Mouse (Mus musculus) fibroblast of lung, adult 2 months (primary cell): ENCODE measurements at regions not wholly inside any gene's neighbourhood (a gene's known extent, or its start where the extent isn't known, plus 50 kb on each side); places are given as distances from the start of the nearest gene placed in this dataset.

Experiments
- DNase-seq: peaks from one replicate; pipeline ENCODE4 v3.0.0-alpha.2; 2011; ENCODE audit warnings: low read depth

DNA sequence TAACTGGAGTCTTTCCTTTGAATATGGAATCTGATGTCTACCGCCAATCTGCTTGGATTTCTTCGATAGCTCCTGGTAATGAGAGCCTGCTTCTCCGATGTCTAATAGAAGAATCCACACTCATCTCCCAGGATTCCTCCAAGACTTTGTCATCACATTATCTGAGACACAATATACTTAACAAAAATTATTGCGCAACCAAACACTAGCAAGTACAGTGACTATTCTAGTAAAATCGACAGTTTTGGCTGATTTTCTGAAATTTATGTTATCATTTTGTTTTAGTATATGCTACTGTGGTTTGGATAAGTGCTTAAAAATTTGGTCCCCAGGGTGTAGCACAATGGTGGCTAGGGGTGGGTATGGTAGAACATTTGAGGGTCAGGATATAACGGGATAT, 266.5 kb downstream of the Gm5447 start:
- no peak for DNase-seq

DNA sequence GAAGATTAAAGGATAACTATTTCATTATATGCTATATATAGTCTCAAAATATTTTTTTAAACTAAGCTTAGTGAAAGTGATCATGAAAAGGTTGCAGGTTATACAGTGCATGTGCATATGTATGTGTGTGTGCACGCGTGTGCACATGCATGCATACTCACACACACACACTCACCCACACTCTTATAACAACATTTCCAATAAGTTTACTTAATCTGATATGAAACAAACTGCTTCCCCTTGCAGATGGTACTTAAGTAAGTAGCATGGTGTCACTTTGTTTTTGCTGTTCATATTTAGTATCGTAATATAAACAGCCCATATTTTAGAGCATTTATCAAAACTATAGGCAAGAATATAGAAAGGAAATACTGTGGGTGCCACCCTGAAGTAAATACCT, 275.0 kb downstream of the Gm5447 start:
- DNase-seq = no peak

GRCm38 (mm10) chr13:31249525-31249924, 275.5 kb downstream of the Gm5447 start:
- DNase-seq = no peak

DNA sequence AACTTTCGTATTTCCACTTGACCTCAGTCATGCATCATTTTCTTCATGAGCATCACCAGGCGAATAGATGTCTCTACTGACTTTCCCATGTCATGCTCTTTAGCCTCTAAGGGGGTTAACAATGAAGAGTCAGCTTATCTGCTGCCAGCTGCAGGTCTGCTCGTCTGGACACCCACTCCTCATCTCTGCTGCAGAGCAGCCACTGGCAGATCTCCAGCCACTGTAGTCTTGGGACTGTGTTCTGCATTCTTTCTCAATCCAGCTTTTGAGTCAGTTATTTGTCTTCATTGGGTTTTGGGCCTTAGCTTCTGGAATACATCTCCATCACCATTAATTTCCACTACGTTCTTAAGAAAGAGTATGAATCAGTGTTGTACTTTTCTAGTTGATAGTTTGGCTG, 280.0 kb downstream of the Gm5447 start:
- no peak for DNase-seq

DNA sequence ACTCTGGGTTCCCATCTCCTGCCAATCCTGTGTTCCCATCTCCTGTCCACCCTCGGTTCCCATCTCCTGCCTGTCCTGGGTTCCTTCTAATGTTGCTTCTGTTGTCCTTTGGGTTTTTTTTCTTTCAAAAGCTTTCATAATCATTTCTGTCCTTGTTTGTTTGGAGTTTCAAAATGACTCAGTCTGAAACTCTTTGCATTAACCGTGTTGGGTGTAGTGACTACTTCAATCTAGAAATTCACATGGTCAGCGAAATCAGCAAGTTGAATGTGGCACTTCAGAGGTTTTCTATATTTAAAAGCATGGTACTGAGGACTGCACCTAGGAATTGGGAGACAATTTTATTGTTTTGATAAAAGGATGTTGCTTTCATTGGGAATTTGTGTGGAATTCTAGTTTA, 280.7 kb downstream of the Gm5447 start:
- no peak for DNase-seq

DNA sequence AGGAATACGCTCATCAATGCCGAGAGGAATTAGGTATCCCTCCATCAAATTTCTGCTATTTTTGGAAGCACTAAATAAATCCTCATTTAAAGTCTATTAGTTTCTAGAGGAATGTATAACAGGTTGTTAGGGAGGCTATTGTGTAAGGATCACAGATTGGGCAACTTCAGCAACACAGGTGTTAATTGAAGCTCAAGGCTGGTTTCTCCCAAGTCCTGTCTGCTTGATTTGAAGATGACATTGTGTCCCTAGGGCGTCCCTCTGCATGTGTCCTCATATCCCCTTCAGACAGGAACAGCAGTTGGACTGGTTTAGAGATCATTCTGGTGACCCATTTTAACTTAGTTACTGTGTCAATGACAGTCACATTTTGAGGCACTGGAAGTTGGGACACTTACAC, 281.5 kb downstream of the Gm5447 start:
- no peak for DNase-seq

GRCm38 (mm10) chr13:31267865-31268264, 288.1 kb upstream of the Foxq1 start:
- DNase-seq = no peak

DNA sequence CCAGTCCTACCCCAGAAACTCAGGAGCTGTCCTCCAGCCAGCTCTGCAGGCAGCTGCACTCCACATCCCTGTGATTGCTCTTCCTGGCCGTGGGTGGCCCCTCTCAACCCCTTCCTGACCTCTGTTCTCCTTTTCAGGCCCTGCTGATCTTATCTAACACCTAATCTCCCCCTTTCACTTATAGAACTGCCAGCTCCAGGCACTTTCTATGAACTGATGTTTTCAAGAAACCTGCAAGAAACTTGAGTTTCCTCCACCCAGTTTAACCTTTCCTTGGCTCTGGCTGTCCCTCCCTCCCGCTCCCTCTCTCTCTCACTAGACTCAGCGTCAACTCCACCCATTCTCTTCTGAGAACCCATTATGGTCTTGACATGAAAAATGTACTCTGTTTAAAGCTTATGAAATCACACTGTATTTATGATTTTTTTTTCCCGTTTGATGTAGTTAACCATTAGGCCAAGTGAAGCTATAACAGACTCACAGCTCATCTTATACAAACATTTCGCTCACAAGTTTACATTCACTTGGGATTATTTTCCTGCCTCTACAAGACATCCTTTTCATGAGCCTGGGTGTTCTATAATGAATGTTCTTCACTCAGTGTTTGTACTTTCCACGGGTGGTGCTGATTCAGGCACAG, 279.8 kb upstream of the Foxq1 start:
- DNase-seq = no peak

- DNase-seq = no peak
Measured at GRCm38 (mm10) chr13:31290630-31291029, 265.3 kb upstream of the Foxq1 start.

- no peak for DNase-seq
Measured at GRCm38 (mm10) chr13:31292584-31293387, 263.1 kb upstream of the Foxq1 start.

DNA sequence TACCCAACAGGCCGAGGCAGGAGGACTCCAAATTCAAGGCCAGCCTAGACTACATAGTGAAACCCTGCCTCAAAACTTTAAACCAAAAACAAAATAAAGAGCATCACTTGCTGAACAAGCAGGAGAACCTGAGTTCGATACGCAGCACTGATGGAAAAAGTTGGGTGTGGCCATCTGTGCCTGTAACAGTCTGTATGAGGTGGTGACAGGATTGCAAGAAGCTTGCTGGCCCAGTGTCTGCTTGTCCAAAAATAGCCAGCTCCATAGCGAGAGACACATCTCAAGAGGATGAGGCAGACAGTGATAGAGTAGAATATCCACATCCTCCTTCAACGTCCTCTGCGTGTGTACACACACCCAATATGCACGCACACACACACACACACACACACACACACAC, 261.9 kb upstream of the Foxq1 start:
- no peak for DNase-seq

GRCm38 (mm10) chr13:31303194-31303593, 252.7 kb upstream of the Foxq1 start:
- no peak for DNase-seq

GRCm38 (mm10) chr13:31304286-31304865, 251.6 kb upstream of the Foxq1 start:
- DNase-seq = no peak

DNA sequence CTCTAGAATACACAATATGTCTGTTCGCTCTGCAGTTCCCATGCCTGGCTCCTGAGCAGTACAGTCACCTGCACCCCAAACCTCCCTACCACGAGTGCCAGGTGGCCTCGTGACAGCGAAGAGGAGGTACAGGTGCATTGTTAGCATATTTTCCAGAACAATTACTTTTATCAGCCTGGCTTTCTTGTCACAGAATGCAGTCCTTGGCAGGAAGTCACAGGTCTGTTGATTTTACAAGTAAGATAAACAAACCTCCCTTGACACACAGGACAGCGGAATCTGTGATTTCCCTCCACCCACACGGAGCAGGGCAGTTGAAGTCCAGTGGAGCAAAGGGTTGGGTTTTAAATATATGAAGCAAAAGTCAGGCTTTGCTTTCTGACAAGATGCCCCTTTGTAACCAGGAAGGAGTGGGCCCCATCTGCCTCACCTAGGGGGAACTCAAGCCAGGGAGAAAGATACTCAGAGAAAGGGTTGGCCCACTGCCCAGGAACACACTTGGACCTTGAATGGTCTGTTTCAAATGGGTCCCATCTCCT, 246.8 kb upstream of the Foxq1 start:
- no peak for DNase-seq

DNA sequence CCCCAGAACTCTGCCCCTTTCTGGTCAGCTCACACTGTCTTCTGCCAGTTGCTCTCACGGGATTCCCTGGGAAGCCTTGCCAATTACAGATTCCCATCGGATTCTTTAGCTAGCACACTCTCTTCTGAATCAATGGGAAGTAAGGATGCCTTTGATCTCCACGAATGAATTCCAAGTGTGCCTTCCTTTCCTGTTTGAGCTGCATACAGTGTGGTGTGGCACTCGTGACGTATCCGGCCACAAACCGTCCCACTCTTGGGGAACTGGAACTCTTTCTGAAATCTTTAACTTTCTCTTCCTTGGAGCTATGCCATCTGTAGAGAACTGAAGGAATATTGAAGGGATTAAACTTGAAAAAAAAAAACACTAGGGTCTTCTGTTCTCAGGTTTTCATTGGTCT, 243.2 kb upstream of the Foxq1 start:
- DNase-seq = no peak

GRCm38 (mm10) chr13:31313821-31314220, 242.1 kb upstream of the Foxq1 start:
- no peak for DNase-seq

DNA sequence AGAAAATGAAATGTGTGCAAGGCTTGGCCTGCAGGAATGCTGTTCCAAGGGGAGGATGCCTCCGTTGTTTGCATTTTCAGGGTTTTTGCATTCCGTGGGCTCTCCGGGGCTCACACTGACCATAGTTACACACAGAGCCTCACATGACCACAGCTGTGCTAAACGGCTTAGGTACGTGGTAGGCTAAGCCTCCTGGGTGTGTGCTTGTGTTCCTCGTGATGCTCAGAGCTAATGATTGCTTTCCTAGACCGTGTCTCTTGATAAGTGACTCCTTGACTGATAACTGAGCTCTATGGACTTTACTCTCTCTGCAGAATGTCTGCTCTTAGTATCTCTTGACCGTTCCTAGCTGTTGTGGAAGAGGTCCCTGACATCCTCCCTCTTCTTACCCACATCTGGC, 238.9 kb upstream of the Foxq1 start:
- no peak for DNase-seq

- DNase-seq = no peak
Measured at GRCm38 (mm10) chr13:31318008-31318407, 237.9 kb upstream of the Foxq1 start.

- DNase-seq = no peak
Measured at GRCm38 (mm10) chr13:31321411-31321810, 234.5 kb upstream of the Foxq1 start.

DNA sequence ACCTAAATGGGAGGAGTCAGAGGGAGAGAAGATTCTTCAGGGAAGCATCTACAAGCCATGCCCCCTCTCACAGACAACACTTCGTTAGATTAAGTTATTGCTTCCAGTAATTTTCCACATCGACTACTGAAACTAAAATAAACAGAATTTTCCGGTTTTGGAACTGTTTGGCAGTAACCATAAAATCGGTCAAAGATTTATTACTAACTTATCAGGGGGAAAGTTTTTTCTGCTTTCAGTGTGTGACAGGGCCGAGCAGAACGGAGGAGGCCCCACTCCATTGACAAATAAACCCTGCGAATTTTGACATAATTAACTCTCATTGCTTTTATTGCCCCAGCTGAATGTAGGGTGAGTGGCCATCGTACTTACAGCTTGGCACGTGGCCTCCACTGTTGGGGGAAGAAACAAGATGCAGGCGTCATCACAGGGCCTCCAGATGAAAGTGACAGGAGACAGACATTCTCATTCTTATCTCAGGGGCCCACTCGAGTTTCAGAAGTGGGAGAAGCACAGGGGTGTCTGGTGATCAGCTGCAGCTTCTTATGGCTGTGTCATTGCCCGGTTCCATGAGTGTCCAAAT, 229.6 kb upstream of the Foxq1 start:
- no peak for DNase-seq

GRCm38 (mm10) chr13:31327511-31327951, 228.4 kb upstream of the Foxq1 start:
- DNase-seq = no peak

DNA sequence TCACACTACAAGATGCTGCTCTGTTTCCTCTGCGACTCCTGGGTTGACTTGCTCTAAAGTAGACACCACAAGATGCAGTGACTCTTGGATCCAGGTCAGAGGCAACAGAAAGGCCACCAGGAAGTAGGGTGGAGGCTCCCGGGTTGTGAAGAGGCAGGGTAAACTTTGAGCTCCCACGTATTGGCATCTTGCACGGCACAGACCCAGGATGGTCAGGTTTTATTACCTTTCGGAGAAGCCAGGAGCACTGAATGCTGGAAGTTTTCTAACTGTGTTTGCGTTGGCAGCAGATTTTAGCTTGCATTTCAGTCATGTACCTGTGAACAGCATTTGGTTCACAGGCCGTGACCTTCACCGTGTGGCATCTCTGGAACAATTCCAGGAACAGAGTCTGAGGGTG, 227.2 kb upstream of the Foxq1 start:
- DNase-seq = no peak

DNA sequence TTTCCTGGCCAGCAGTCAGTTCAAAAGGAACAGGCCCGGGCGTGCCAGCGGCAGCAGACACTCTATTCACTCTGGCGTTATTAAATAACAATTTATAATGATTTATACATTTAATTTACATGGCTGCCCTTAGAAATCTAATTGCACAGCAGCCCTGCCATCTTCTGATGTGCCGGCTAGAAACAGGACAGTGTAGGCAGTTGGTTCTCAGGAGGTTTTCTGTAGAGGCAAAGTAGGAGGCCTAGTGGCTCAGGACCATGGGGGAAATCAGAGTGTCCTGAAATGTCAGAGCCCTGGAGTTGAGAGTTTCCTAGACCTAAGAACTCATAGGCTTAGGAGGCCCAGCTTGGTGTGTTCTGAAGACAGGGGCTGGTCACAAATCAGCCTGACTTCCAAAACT, 225.2 kb upstream of the Foxq1 start:
- DNase-seq = no peak
